Mouse (Mus musculus): ENCODE measurements around the gene Fbxl8. TPM values are rescaled to one million over a fixed set of nuclear protein-coding genes. Genes with fewer than 3 reads are reported as not detected.

Fbxl8 gene
- polyA plus RNA-seq, 1 experiment from 2014 or later = 3.1 TPM

DNA sequence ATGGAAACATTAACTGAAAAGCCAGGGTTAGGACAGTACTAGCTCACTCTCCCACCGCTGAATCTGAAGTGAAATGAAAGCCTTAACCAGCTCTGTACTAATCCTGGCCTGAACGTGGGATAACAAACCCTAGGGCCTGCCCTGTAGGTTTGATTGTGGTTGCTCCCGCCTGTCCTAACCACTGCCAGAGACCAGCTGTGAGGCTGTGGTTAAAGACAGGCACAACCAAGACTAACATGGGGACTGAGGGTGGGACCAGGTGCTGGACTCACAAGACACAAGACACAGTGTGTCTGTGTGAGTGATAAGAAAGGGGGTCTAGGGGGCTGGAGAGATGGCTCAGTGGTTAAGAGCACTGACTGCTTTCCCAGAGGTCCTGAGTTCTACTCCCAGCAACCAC is 16.1 kb downstream of the Fbxl8 start:
- no peak for ATAC-seq (ENCODE audit: low FRiP score, low TSS enrichment)

DNA sequence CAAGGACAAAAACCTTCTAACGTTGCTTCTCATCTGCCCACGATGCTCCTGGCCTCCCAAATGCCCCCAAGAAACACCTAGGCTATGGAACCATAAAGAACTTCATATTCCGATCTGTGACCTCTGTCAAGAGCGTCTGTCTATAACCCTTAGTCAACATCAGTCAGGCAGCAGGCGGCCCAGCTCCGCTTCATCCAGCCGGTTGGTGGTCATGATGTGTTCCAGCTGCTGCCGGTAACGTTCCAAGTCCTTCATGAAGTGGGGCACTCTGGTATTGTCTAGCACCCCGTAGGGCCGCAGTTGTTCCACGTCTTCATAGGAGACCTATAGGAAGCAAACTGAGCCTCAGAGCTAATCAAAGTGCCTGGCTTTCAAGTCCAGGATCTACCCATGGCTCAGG is 17.4 kb downstream of the Fbxl8 start:
- Histone ChIP-seq H3K36me3 (ENCODE audit: insufficient read depth, low read length) (peaks cover 8% of the 10 kb centered on the region), H3K9me3 (ENCODE audit: low read length) (no peaks in the 10 kb centered on the region), H3K27me3 (ENCODE audit: insufficient read depth, low read length) (peaks cover 34% of the 10 kb centered on the region), H3K4me2 (replicated peaks; ENCODE audit: low read depth, low read length) (no peak overlapping the region), H3K4me1 (ENCODE audit: insufficient read depth, low read length) (peaks cover 5% of the 10 kb centered on the region; the same call in 1 of the 2 replicates), H3K4me3 (ENCODE audit: low read length) (no peak overlapping the region), H3K27ac (ENCODE audit: low read length) (no peak overlapping the region), H3K9ac (replicated peaks; ENCODE audit: low read length) (no peak overlapping the region)
- 87% methylated on average over 12 of the region's 12 CpGs for WGBS
- no peak for ATAC-seq (ENCODE audit: low FRiP score, low TSS enrichment)

More for the DNA sequence above, 16.1 kb downstream of the Fbxl8 start:
- no peaks in the 10 kb centered on the region for H3K9me3 ChIP-seq (ENCODE audit: low read length)
- no peak overlapping the region for H3K9ac ChIP-seq (replicated peaks; ENCODE audit: low read length)
- H3K36me3 ChIP-seq (ENCODE audit: insufficient read depth, low read length) = peaks cover 8% of the 10 kb centered on the region
- no peak overlapping the region for H3K27ac ChIP-seq (ENCODE audit: low read length)
- H3K4me2 ChIP-seq (replicated peaks; ENCODE audit: low read depth, low read length) = no peak overlapping the region
- WGBS = 81% methylated on average over 3 of the region's 3 CpGs
- peaks cover 15% of the 10 kb centered on the region for H3K4me1 ChIP-seq (ENCODE audit: insufficient read depth, low read length)
- no peak overlapping the region for H3K4me3 ChIP-seq (ENCODE audit: low read length)
- peaks cover 46% of the 10 kb centered on the region for H3K27me3 ChIP-seq (ENCODE audit: insufficient read depth, low read length)

DNA sequence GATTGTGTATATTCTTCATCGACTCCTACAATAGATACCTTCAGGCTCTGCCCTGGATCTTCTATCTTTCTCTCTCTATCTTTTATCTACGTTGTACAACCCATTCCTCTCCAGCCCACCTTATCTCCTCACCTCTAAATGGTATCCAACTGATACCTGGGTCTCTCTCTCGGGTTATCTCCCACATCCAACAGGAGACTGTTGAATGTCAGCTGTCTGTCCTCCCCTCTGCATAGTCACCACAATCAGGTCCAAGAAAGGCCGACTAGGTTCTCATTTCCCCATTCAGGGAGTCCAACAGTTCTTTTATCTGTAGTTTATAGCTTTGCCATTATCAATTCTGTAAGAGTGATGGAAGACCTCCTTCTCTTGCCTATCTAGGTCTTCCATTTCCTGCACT is 17.8 kb downstream of the Fbxl8 start:
- Histone ChIP-seq H3K27ac (ENCODE audit: low read length) (no peak overlapping the region), H3K9ac (replicated peaks; ENCODE audit: low read length) (no peak overlapping the region), H3K9me3 (ENCODE audit: low read length) (no peaks in the 10 kb centered on the region), H3K4me3 (ENCODE audit: low read length) (no peak overlapping the region), H3K4me2 (replicated peaks; ENCODE audit: low read depth, low read length) (no peak overlapping the region), H3K27me3 (ENCODE audit: insufficient read depth, low read length) (peaks cover 29% of the 10 kb centered on the region), H3K4me1 (ENCODE audit: insufficient read depth, low read length) (peaks cover 5% of the 10 kb centered on the region; the same call in 1 of the 2 replicates), H3K36me3 (ENCODE audit: insufficient read depth, low read length) (peaks cover 8% of the 10 kb centered on the region)
- ATAC-seq (ENCODE audit: low FRiP score, low TSS enrichment) = no peak
- 93% methylated on average over 4 of the region's 4 CpGs for WGBS

GRCm38 (mm10) chr8:105283074-105283473 is 18.6 kb downstream of the Fbxl8 start:
- Histone ChIP-seq H3K4me2 (replicated peaks; ENCODE audit: low read depth, low read length) (no peak overlapping the region), H3K9ac (replicated peaks; ENCODE audit: low read length) (no peak overlapping the region), H3K27ac (ENCODE audit: low read length) (no peak overlapping the region), H3K4me1 (ENCODE audit: insufficient read depth, low read length) (peaks cover 5% of the 10 kb centered on the region; the same call in 1 of the 2 replicates), H3K36me3 (ENCODE audit: insufficient read depth, low read length) (peaks cover 8% of the 10 kb centered on the region), H3K9me3 (ENCODE audit: low read length) (no peaks in the 10 kb centered on the region), H3K4me3 (ENCODE audit: low read length) (no peak overlapping the region), H3K27me3 (ENCODE audit: insufficient read depth, low read length) (peaks cover 21% of the 10 kb centered on the region)
- ATAC-seq (ENCODE audit: low FRiP score, low TSS enrichment) = 0 out of 2 replicates have a peak, but pooled peaks have one; percentile 32
- WGBS = 31% methylated on average over 23 of the region's 23 CpGs

DNA sequence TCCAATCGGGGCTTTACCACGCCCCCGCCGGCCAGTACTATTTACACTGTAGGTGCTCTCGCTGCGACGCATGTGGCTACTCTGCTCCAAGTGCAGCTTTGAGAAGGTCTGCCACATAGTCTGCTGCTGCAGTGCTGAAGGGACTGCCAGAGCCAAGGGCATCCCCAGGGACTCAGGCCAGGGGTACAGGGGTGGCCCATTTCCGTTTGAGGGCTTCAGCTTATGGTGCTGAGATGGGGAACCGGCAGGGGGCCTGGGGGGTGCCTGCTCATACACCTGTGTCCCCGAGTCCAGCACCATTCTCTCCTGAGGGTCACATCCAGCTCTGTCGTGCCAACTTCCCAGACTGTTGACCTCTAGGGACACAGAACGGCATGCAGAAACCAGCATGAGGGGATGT is 21.1 kb downstream of the Fbxl8 start:
- no peak overlapping the region for H3K4me2 ChIP-seq (replicated peaks; ENCODE audit: low read depth, low read length)
- WGBS = 54% methylated on average over 12 of the region's 12 CpGs
- H3K9me3 ChIP-seq (ENCODE audit: low read length) = no peaks in the 10 kb centered on the region
- peaks cover 8% of the 10 kb centered on the region for H3K36me3 ChIP-seq (ENCODE audit: insufficient read depth, low read length)
- H3K9ac ChIP-seq (replicated peaks; ENCODE audit: low read length) = no peak overlapping the region
- H3K4me3 ChIP-seq (ENCODE audit: low read length) = no peak overlapping the region
- ATAC-seq (ENCODE audit: low FRiP score, low TSS enrichment) = no peak
- peaks cover 17% of the 10 kb centered on the region for H3K4me1 ChIP-seq (ENCODE audit: insufficient read depth, low read length)
- H3K27ac ChIP-seq (ENCODE audit: low read length) = no peak overlapping the region
- peaks cover 8% of the 10 kb centered on the region for H3K27me3 ChIP-seq (ENCODE audit: insufficient read depth, low read length)

- Histone ChIP-seq H3K4me2 (replicated peaks; ENCODE audit: low read depth, low read length) (no peak overlapping the region), H3K36me3 (ENCODE audit: insufficient read depth, low read length) (peaks cover 3% of the 10 kb centered on the region), H3K27ac (ENCODE audit: low read length) (no peak overlapping the region), H3K27me3 (ENCODE audit: insufficient read depth, low read length) (peaks cover 11% of the 10 kb centered on the region), H3K4me3 (ENCODE audit: low read length) (no peak overlapping the region), H3K9ac (replicated peaks; ENCODE audit: low read length) (no peak overlapping the region), H3K9me3 (ENCODE audit: low read length) (no peaks in the 10 kb centered on the region), H3K4me1 (ENCODE audit: insufficient read depth, low read length) (peaks cover 20% of the 10 kb centered on the region)
- 86% methylated on average over 4 of the region's 4 CpGs for WGBS
- no peak for ATAC-seq (ENCODE audit: low FRiP score, low TSS enrichment)
Measured at GRCm38 (mm10) chr8:105286907-105287306, 22.5 kb downstream of the Fbxl8 start.

DNA sequence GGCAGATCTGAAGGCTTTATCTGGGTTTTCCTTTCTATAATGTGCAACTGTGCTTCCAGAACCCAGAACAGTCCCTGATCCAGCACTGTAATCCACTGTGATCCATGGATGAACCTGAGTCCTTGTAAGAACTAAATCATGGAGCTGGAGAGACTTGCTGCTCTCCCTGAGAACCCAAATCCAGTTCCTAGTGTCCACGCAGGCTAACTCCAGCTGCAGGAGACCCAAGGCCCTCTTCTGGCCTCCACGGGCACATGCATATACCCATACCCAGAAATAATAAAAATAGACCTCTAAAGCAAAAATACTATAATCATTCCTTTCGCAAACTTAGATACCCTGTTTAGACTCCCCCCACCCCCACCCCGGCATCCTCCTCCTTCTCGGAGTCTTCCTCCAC is 23.8 kb downstream of the Fbxl8 start:
- peak overlapping the region; percentile 91; the same call in 1 of the 2 replicates for H3K4me2 ChIP-seq (replicated peaks; ENCODE audit: low read depth, low read length)
- H3K36me3 ChIP-seq (ENCODE audit: insufficient read depth, low read length) = no peaks in the 10 kb centered on the region; the same call in 1 of the 2 replicates
- 86% methylated on average over 5 of the region's 5 CpGs for WGBS
- no peak overlapping the region for H3K9ac ChIP-seq (replicated peaks; ENCODE audit: low read length)
- no peak overlapping the region for H3K27ac ChIP-seq (ENCODE audit: low read length)
- ATAC-seq (ENCODE audit: low FRiP score, low TSS enrichment) = no peak
- H3K27me3 ChIP-seq (ENCODE audit: insufficient read depth, low read length) = peaks cover 11% of the 10 kb centered on the region
- peaks cover 20% of the 10 kb centered on the region for H3K4me1 ChIP-seq (ENCODE audit: insufficient read depth, low read length)
- H3K9me3 ChIP-seq (ENCODE audit: low read length) = no peaks in the 10 kb centered on the region
- H3K4me3 ChIP-seq (ENCODE audit: low read length) = no peak overlapping the region

DNA sequence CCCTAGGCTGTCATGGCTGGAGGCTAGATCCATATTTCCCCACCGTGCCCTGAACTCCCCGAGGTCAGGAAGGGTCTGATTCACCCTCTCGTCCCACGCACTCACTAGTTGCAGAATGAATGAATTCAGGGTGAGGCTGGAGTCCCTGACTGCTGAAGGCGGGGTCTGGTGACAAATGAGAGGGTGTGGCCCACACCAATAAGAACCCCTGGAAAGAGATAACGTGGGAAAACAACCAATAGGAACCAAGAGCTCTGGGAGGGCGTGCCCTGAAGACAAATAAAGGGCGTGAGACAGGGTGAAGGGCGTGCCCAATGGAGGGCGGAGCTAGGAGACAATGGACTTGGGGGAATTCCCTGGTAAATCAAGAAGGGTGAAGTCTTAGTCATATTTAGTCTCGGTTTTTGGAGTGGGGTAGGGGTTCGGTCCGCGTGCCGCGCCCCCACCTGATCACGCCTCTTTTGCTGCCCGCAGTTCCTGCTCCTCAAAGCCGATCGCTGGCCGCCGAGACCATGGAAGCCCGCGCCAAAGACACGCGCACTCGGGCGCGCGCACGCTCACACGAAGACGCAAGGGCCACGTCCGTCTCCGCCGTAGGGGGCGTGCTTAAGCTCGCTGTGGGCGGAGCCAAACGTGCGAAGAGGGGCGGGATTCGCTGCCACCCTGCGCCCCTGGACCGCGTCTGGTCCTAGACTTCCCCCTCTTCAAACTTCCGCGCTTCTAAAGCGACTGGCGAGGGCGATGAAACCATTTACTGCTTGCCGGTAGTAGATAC is 24.7 kb downstream of the Fbxl8 start:
- ATAC-seq (ENCODE audit: low FRiP score, low TSS enrichment) = peak; percentile 88
- WGBS = under 1% methylated on average over 53 of the region's 53 CpGs

GRCm38 (mm10) chr8:105289805-105290460 is 25.5 kb downstream of the Fbxl8 start, which contains the start of gene 4931428F04Rik:
4931428F04Rik (minus strand) TSS chr8:105289864.
- Histone ChIP-seq H3K4me1 (ENCODE audit: insufficient read depth, low read length) (peaks cover 20% of the 10 kb centered on the region), H3K27me3 (ENCODE audit: insufficient read depth, low read length) (peaks cover 11% of the 10 kb centered on the region), H3K27ac (ENCODE audit: low read length) (peak within 1 kb of the TSS; percentile 84), H3K4me3 (ENCODE audit: low read length) (peak within 1 kb of the TSS; percentile 64), H3K36me3 (ENCODE audit: insufficient read depth, low read length) (no peaks in the 10 kb centered on the region), H3K9ac (replicated peaks; ENCODE audit: low read length) (peak within 1 kb of the TSS; percentile 72), H3K9me3 (ENCODE audit: low read length) (no peaks in the 10 kb centered on the region), H3K4me2 (replicated peaks; ENCODE audit: low read depth, low read length) (peak within 1 kb of the TSS; percentile 91)
- 1% methylated on average over 43 of the region's 43 CpGs for WGBS
- peak; percentile 24 for ATAC-seq (ENCODE audit: low FRiP score, low TSS enrichment)

More for the DNA sequence above, 24.7 kb downstream of the Fbxl8 start:
- Histone ChIP-seq H3K27ac (ENCODE audit: low read length) (peak overlapping the region; percentile 84), H3K9ac (replicated peaks; ENCODE audit: low read length) (peak overlapping the region; percentile 72), H3K4me3 (ENCODE audit: low read length) (peak overlapping the region; percentile 64), H3K27me3 (ENCODE audit: insufficient read depth, low read length) (peaks cover 11% of the 10 kb centered on the region), H3K4me2 (replicated peaks; ENCODE audit: low read depth, low read length) (peak overlapping the region; percentile 91), H3K4me1 (ENCODE audit: insufficient read depth, low read length) (peaks cover 20% of the 10 kb centered on the region), H3K36me3 (ENCODE audit: insufficient read depth, low read length) (no peaks in the 10 kb centered on the region; the same call in 1 of the 2 replicates), H3K9me3 (ENCODE audit: low read length) (no peaks in the 10 kb centered on the region)

Measured in kidney, embryonic 16.5 days (tissue).